In the genomic region with DNA sequence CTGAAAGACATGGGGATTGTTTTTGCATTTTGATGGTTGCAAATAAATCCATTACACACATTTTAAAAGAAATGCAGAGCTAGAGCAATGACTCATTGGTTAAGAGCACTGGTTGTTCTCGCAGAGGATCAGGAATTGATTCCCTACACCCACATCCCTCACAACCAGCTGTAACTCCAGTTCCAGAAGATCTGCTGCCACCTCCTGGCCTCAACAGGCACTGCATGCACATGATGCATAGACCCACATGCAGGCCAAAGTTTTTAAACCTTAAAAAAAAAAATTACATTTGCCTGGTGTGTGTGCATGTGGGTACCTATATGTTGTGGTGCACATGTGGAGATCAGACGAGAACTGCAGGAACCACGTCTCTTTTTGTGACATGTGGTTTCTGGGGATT, we compare ENCODE assay signal across 10 mouse cellular contexts. TPM values are rescaled to one million over a fixed set of nuclear protein-coding genes. Genes with fewer than 3 reads are reported as not detected.
DNase-seq lines count a peak whose midpoint lies in the region; ATAC-seq and TF ChIP-seq lines count a peak whose summit lies in the region.
"Had no signal": no experiment of that assay in that cellular context is flagged by ENCODE, and none has a peak within 500 bp of the region (broad histone marks: within the 10 kb centered on the region; RNA-seq: fewer than 3 reads in every experiment).

No protein-coding gene starts in this region.

- intact Hi-C loops in left cerebral cortex, adult 2 months (cut with DNase I) = loop anchor here (2.0 kb wide), 1 partner anchor 35 kb away; no protein-coding TSS in a partner anchor

- H3K4me3 ChIP-seq in cerebellum, adult 2 months (replicated peaks; ENCODE audit: insufficient read depth, low read depth, low read length) = no peak overlapping the region
- H3K4me3 ChIP-seq in left cerebral cortex, adult 2 months = no peak overlapping the region
- H3K4me3 ChIP-seq: hindbrain, embryonic 15.5 days; neural tube, embryonic 13.5 days had no signal

- H3K27me3 ChIP-seq in cerebellum, adult 2 months (ENCODE audit: control insufficient read depth, insufficient read depth, low read length) = no peaks in the 10 kb centered on the region
- H3K27me3 ChIP-seq: hindbrain, embryonic 15.5 days; neural tube, embryonic 13.5 days had no signal

- peak; percentile 43; the same call in 1 of the 2 replicates for TF ChIP-seq CTCF in cerebellum, adult 2 months (IDR thresholded peaks at IDR 0.05; ENCODE audit: borderline replicate concordance, insufficient read depth, low read depth, low read length)
- peak; percentile 53 for TF ChIP-seq CTCF in left cerebral cortex, adult 2 months (IDR thresholded peaks at IDR 0.05)

- WGBS in cerebellum, adult 2 months = 74% methylated on average over 3 of the region's 3 CpGs

- peak in 1 of 2 experiments; percentile 14 for DNase-seq in cerebellum, adult 2 months
- no peak for DNase-seq in cerebellum, adult 11-12 months
- no peak for DNase-seq in left cerebral cortex, adult 2 months (ENCODE audit: extremely low spot score in 1 of 2, low spot score in 2 of 2)
- DNase-seq in left cerebral cortex, adult 11 months (ENCODE audit: low spot score) = no peak
- DNase-seq in adipocyte (ENCODE audit: low spot score) = peak; percentile 18
- peak; percentile 56 for DNase-seq in kidney, adult 9 months
- no peak for DNase-seq in urinary bladder, postnatal 4 days (ENCODE audit: low spot score in 2 of 2)

- no peak overlapping the region for H3K27ac ChIP-seq in cerebellum, adult 2 months (ENCODE audit: insufficient read depth, low read length)
- no peak overlapping the region for H3K27ac ChIP-seq in left cerebral cortex, adult 2 months
- H3K27ac ChIP-seq: hindbrain, embryonic 15.5 days; neural tube, embryonic 13.5 days had no signal

- no peaks in the 10 kb centered on the region for H3K4me1 ChIP-seq in cerebellum, adult 2 months (ENCODE audit: control insufficient read depth, insufficient read depth, low read length)
- H3K4me1 ChIP-seq: hindbrain, embryonic 15.5 days; neural tube, embryonic 13.5 days had no signal

- 0 out of 2 replicates have a peak, but pooled peaks have one; percentile 36 for ATAC-seq in neutrophil, adult 5-6 weeks (ENCODE audit: extremely low read depth, insufficient number of reproducible peaks, low FRiP score, poor library complexity, severe bottlenecking)

- no peak for TF ChIP-seq POLR2A in cerebellum, adult 2 months (IDR thresholded peaks at IDR 0.05; ENCODE audit: borderline replicate concordance, insufficient read depth, low read length)

RNA-seq across cellular contexts. Expression of gene Asgr2, which starts 17.7 kb away (rescaled TPM):
- polyA plus RNA-seq in cerebellum, adult 2 months (2012; rRNA removed) = 0.11 and 0.17 TPM in 2 replicates
- not detected for total RNA-seq in left cerebral cortex, adult 2 months (2021)
- total RNA-seq in neutrophil, adult 5-6 weeks (2017) = not detected in 2 replicates
- polyA plus RNA-seq: hindbrain, embryonic 15.5 days; neural tube, embryonic 13.5 days had no signal

RNA-seq across cellular contexts. Expression of gene Mgl2, which starts 20.0 kb away (rescaled TPM):
- 2.4 and 2.5 TPM in 2 replicates for polyA plus RNA-seq in cerebellum, adult 2 months (2012; rRNA removed)
- under 1 TPM; 0.81 to 0.94 TPM for total RNA-seq in left cerebral cortex, adult 2 months (2021)
- not detected in 2 replicates for total RNA-seq in neutrophil, adult 5-6 weeks (2017)

RNA-seq across cellular contexts. Expression of gene Clec10a, which starts 45.9 kb away (rescaled TPM):
- polyA plus RNA-seq in cerebellum, adult 2 months (2012; rRNA removed) = 1.2 and 1.4 TPM in 2 replicates
- 1 to 10 TPM; 2.2 TPM for total RNA-seq in left cerebral cortex, adult 2 months (2021)
- total RNA-seq in neutrophil, adult 5-6 weeks (2017) = 2.6 and 3.6 TPM in 2 replicates

RNA-seq across cellular contexts. Expression of gene Asgr1, which starts 56.3 kb away (rescaled TPM):
- 13.8 and 17.1 TPM in 2 replicates for polyA plus RNA-seq in cerebellum, adult 2 months (2012; rRNA removed)
- total RNA-seq in left cerebral cortex, adult 2 months (2021) = 1 to 10 TPM; 1.8 to 2.1 TPM
- total RNA-seq in neutrophil, adult 5-6 weeks (2017) = not detected in 2 replicates

Comparison
In these comparisons a context has a peak if more than half of its experiments do, and no peak if none do; other contexts are left out.
1. DNase-seq: peak in adipocyte (single experiment) and kidney, adult 9 months (single experiment); none in cerebellum, adult 11-12 months (single experiment), left cerebral cortex, adult 2 months (0 of 2), left cerebral cortex, adult 11 months (single experiment) and urinary bladder, postnatal 4 days (0 of 2).